Mouse (Mus musculus) CH12.LX (cell line): ENCODE results near the gene Gmpr. TPM values are rescaled to one million over a fixed set of nuclear protein-coding genes. Genes with fewer than 3 reads are reported as not detected.

Experiments
- DNase-seq: peaks from one replicate; pipeline ENCODE4 v3.0.0-alpha.2; 2013; ENCODE audit errors: extremely low read depth
- H3K27ac ChIP-seq: 2 replicates; pipeline ENCODE4 v1.5.1; 2012; ENCODE audit warnings: low read depth, mild to moderate bottlenecking, control low read depth, moderate library complexity; ENCODE audit not compliant: insufficient read depth
- H3K27me3 ChIP-seq: replicated peaks from 2 replicates; pipeline ENCODE3; 2012; ENCODE audit warnings: inconsistent platforms
- H3K36me3 ChIP-seq, 2 experiments: replicated peaks in 1 of 2; 2 replicates each; pipeline versions ENCODE3 to v1.6.1; 2012; ENCODE audit warnings: inconsistent platforms in 1 of 2, low read length in 1 of 2, mild to moderate bottlenecking in 1 of 2, mixed read lengths in 1 of 2, moderate library complexity in 1 of 2; ENCODE audit not compliant: control insufficient read depth in 1 of 2, insufficient read depth in 1 of 2
- H3K4me1 ChIP-seq, 2 experiments: 2 replicates each; pipeline ENCODE4 v1.6.1; 2012; ENCODE audit warnings: inconsistent platforms in 1 of 2, moderate library complexity in 1 of 2; ENCODE audit not compliant: insufficient read depth in 2 of 2, control insufficient read depth in 1 of 2
- H3K4me2 ChIP-seq: 2 replicates; pipeline ENCODE4 v1.6.1; 2012; ENCODE audit warnings: low read depth, mild to moderate bottlenecking, control low read depth; ENCODE audit not compliant: poor library complexity, insufficient read depth, severe bottlenecking
- H3K4me3 ChIP-seq, 3 experiments: fragments of 150-350 bp in 1 of 3; sonication (generic) in 1 of 3; replicated peaks in 1 of 3; 2 replicates each; pipeline versions ENCODE3 to v1.5.1; 2011 to 2012; ENCODE audit warnings: low read depth in 2 of 3, low read length in 2 of 3, mild to moderate bottlenecking in 2 of 3, moderate library complexity in 2 of 3, control low read depth in 1 of 3, improper control_type of control experiment in 1 of 3, inconsistent platforms in 1 of 3, mixed read lengths in 1 of 3; ENCODE audit not compliant: poor library complexity in 1 of 3
- H3K79me2 ChIP-seq: replicated peaks from 2 replicates; pipeline ENCODE4 v1.6.1; 2012; ENCODE audit warnings: mild to moderate bottlenecking, moderate library complexity; ENCODE audit not compliant: control insufficient read depth, poor library complexity, insufficient read depth, severe bottlenecking; ENCODE audit errors: extremely low read depth
- H3K9ac ChIP-seq: 2 replicates; pipeline ENCODE4 v1.6.1; 2012; ENCODE audit warnings: low read depth, mild to moderate bottlenecking, control low read depth, moderate library complexity; ENCODE audit not compliant: insufficient read depth
- H3K9me3 ChIP-seq: replicated peaks from 2 replicates; pipeline ENCODE3; 2012; ENCODE audit warnings: low read length, inconsistent platforms, mixed read lengths
- CHD1 ChIP-seq: IDR thresholded peaks from 2 replicates; pipeline ENCODE4 v1.6.1; 2012; ENCODE audit warnings: low read depth, low read length, improper control_type of control experiment, inconsistent platforms
- JUND ChIP-seq: conservative IDR thresholded peaks from 2 replicates; pipeline ENCODE4 v1.6.1; 2011; ENCODE audit warnings: low read depth, low read length, improper control_type of control experiment
- MEF2A ChIP-seq: IDR thresholded peaks from 2 replicates; pipeline ENCODE4 v1.6.1; 2014; ENCODE audit warnings: low read depth, mild to moderate bottlenecking, inconsistent platforms, low read length, improper control_type of control experiment, borderline replicate concordance
- NRF1 ChIP-seq: IDR thresholded peaks from 2 replicates; pipeline ENCODE4 v1.6.1; 2014; ENCODE audit warnings: low read depth, mild to moderate bottlenecking, inconsistent platforms, low read length, improper control_type of control experiment, moderate library complexity
- PAX5 ChIP-seq: IDR thresholded peaks from 2 replicates; pipeline ENCODE4 v1.6.1; 2012; ENCODE audit warnings: low read length, inconsistent platforms, mixed read lengths
- SMC3 ChIP-seq: IDR thresholded peaks from 2 replicates; pipeline ENCODE4 v1.6.1; 2011; ENCODE audit warnings: low read depth, low read length, improper control_type of control experiment
- ZC3H11A ChIP-seq: IDR thresholded peaks from 2 replicates; pipeline ENCODE4 v1.6.1; 2012; ENCODE audit warnings: low read depth, mild to moderate bottlenecking, inconsistent platforms, low read length, improper control_type of control experiment
- ZKSCAN1 ChIP-seq: IDR thresholded peaks from 2 replicates; pipeline ENCODE4 v1.6.1; 2012; ENCODE audit warnings: low read depth, inconsistent platforms, low read length, improper control_type of control experiment, borderline replicate concordance
- ZMIZ1 ChIP-seq: IDR thresholded peaks from 2 replicates; pipeline ENCODE4 v1.6.1; 2012; ENCODE audit warnings: low read depth, mild to moderate bottlenecking, inconsistent platforms, low read length, improper control_type of control experiment
- dilution Hi-C: fragments of 300-500 bp; cut with MboI; formaldehyde crosslinking; loops from 2 replicates; pipeline ENCODE4 v1.14.3; 2020; ENCODE audit warnings: low sequenced_read_pairs; ENCODE audit not compliant: extremely low pct_unique_long_range_greater_than_20kb, extremely low pct_ligation_motif_present
- in situ Hi-C: fragments of 300-500 bp; cut with MboI; formaldehyde crosslinking; loops from 3 replicates; pipeline ENCODE4 v1.14.3; 2019; ENCODE audit warnings: low sequenced_read_pairs, low pct_ligation_motif_present, low pct_unique_long_range_greater_than_20kb, mixed read lengths
- polyA plus RNA-seq: library from polyadenylated mRNA; unstranded; fragments of >175 nt; gene quantifications from 2 replicates; pipeline ENCODE4 v1.2.1, GENCODE M21; 2012; ENCODE audit warnings: low read depth; ENCODE audit not compliant: insufficient read length
- total RNA-seq, 2 experiments: library from RNA; depleted of rRNA; stranded (reverse); fragments of 300-350 nt in 1 of 2; fragments of >200 nt in 1 of 2; gene quantifications; 2 replicates each; pipeline ENCODE4 v1.2.3; 2012 to 2014

Gene Gmpr
- total and polyA plus RNA-seq, 3 experiments: 0.55 to 2.2 (median 1.0) TPM

- DNase-seq: no peak
- dilution Hi-C loops: no loop called here
- Histone ChIP-seq H3K79me2 (no peaks in the 10 kb centered on the region), H3K27me3 (peaks cover 3% of the 10 kb centered on the region)
- TF ChIP-seq CHD1: no peak
- TF ChIP-seq PAX5: no peak
- TF ChIP-seq MEF2A: no peak
- TF ChIP-seq ZC3H11A: no peak
- TF ChIP-seq, all 38 proteins: peak for 0
- in situ Hi-C loops: no loop called here
- Histone ChIP-seq H3K9me3 (no peaks in the 10 kb centered on the region), H3K36me3 (no peaks in the 10 kb centered on the region), H3K4me2 (no peak overlapping the region), H3K9ac (no peak overlapping the region), H3K4me1 (no peaks in the 10 kb centered on the region), H3K4me3 (no peak overlapping the region), H3K27ac (no peak overlapping the region)
Observed at GRCm38 (mm10) chr13:45498623-45499022, 8.6 kb upstream of the Gmpr start.

DNA sequence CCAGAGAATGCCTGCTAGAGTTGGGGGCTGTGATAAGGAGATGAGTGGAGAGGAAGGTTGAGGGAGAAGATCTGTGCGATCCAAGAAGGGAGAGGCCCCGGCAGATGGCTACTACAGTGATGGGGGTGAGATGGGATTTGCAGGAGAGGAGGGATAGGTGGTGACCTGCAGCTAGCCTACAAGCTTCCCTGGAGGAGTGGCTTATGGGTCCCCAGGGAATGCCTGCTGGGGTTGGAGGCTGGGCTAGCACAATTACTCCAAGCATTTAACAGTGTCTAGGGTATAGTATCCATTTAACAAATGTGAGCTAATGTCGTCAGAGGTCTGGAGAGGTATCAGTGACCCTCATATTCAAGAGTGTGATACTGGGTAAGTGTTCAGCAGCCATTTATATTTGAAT, 7.9 kb upstream of the Gmpr start:
- Histone ChIP-seq H3K9me3 (no peaks in the 10 kb centered on the region), H3K9ac (no peak overlapping the region), H3K27me3 (peaks cover 3% of the 10 kb centered on the region), H3K79me2 (no peaks in the 10 kb centered on the region), H3K4me3 (no peak overlapping the region), H3K36me3 (no peaks in the 10 kb centered on the region), H3K27ac (no peak overlapping the region), H3K4me1 (no peaks in the 10 kb centered on the region), H3K4me2 (no peak overlapping the region)
- dilution Hi-C loops: no loop called here
- no peak for TF ChIP-seq JUND
- in situ Hi-C loops: no loop called here
- DNase-seq: no peak

GRCm38 (mm10) chr13:45499906-45500305, 7.3 kb upstream of the Gmpr start:
- no peaks in the 10 kb centered on the region for H3K36me3 ChIP-seq
- in situ Hi-C loops: no loop called here
- no peak for DNase-seq
- no peaks in the 10 kb centered on the region for H3K79me2 ChIP-seq
- no peaks in the 10 kb centered on the region for H3K4me1 ChIP-seq
- H3K4me3 ChIP-seq: no peak overlapping the region
- no peak overlapping the region for H3K9ac ChIP-seq
- H3K27ac ChIP-seq: no peak overlapping the region
- H3K9me3 ChIP-seq: no peaks in the 10 kb centered on the region
- dilution Hi-C loops: no loop called here
- peaks cover 3% of the 10 kb centered on the region for H3K27me3 ChIP-seq
- TF ChIP-seq NRF1 (no peak), SMC3 (no peak), ZMIZ1 (no peak), ZKSCAN1 (no peak)
- no peak overlapping the region for H3K4me2 ChIP-seq
